Mouse (Mus musculus): ENCODE results near the gene Dcst2. TPM values are rescaled to one million over a fixed set of nuclear protein-coding genes. Genes with fewer than 3 reads are reported as not detected.

The Dcst2 gene
- total and polyA plus RNA-seq, 2 experiments from 2014 or later = 0.20 to 0.31 TPM

GRCm38 (mm10) chr3:89331561-89331960 is 30.2 kb upstream of the Dcst2 start:
- no peak for TF ChIP-seq CTCF (IDR thresholded peaks at IDR 0.05; ENCODE audit: low read depth)
- Histone ChIP-seq H3K36me3 (ENCODE audit: insufficient read depth, low read length) (0 out of 2 replicates have a peak, but pooled peaks cover 3% of the 10 kb centered on the region), H3K9me3 (ENCODE audit: low read length) (no peaks in the 10 kb centered on the region), H3K27me3 (ENCODE audit: insufficient read depth, low read length) (no peaks in the 10 kb centered on the region), H3K27ac (no peak overlapping the region), H3K4me3 (ENCODE audit: low read length) (no peak overlapping the region), H3K4me1 (ENCODE audit: insufficient read depth, low read length) (peaks cover 16% of the 10 kb centered on the region), H3K9ac (replicated peaks; ENCODE audit: low read length) (no peak overlapping the region), H3K4me2 (ENCODE audit: low read depth, low read length) (no peak overlapping the region)
- ATAC-seq = no peak
- 70% methylated on average over 13 of the region's 13 CpGs for WGBS
- no peak for DNase-seq (ENCODE audit: low spot score)

GRCm38 (mm10) chr3:89332013-89332412 is 29.8 kb upstream of the Dcst2 start:
- Histone ChIP-seq H3K4me1 (ENCODE audit: insufficient read depth, low read length) (peaks cover 16% of the 10 kb centered on the region), H3K9ac (replicated peaks; ENCODE audit: low read length) (no peak overlapping the region), H3K27ac (no peak overlapping the region), H3K27me3 (ENCODE audit: insufficient read depth, low read length) (no peaks in the 10 kb centered on the region), H3K9me3 (ENCODE audit: low read length) (no peaks in the 10 kb centered on the region), H3K4me3 (ENCODE audit: low read length) (no peak overlapping the region), H3K4me2 (ENCODE audit: low read depth, low read length) (no peak overlapping the region), H3K36me3 (ENCODE audit: insufficient read depth, low read length) (0 out of 2 replicates have a peak, but pooled peaks cover 3% of the 10 kb centered on the region)
- TF ChIP-seq CTCF (IDR thresholded peaks at IDR 0.05; ENCODE audit: low read depth) = no peak
- DNase-seq (ENCODE audit: low spot score) (no peak), ATAC-seq (no peak)
- 30% methylated on average over 10 of the region's 10 CpGs for WGBS

DNA sequence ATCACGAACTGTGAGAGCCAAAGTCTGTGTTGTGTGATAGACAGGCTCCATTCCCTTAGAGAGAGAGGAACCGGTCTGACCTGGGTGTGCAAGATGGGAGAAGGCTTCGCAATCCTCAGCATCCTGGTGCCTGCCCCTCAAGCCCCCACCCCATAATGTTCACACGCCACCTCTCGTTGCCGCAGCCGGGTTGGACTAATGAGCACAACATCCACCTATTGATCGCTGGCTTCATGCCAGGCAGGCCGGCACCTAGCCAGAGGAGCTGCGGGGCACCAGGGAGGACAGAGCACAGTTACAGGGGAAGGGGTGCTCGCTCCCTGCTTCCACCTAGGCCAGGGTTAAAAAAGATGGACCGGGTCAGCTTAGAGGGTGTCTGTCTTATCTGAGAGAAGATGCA is 29.3 kb upstream of the Dcst2 start:
- H3K36me3 ChIP-seq (ENCODE audit: insufficient read depth, low read length) = 0 out of 2 replicates have a peak, but pooled peaks cover 3% of the 10 kb centered on the region
- H3K9me3 ChIP-seq (ENCODE audit: low read length) = no peaks in the 10 kb centered on the region
- no peak for DNase-seq (ENCODE audit: low spot score)
- no peaks in the 10 kb centered on the region for H3K27me3 ChIP-seq (ENCODE audit: insufficient read depth, low read length)
- no peak overlapping the region for H3K4me3 ChIP-seq (ENCODE audit: low read length)
- ATAC-seq = 0 out of 2 replicates have a peak, but pooled peaks have one; percentile 13
- peaks cover 16% of the 10 kb centered on the region for H3K4me1 ChIP-seq (ENCODE audit: insufficient read depth, low read length)
- no peak for TF ChIP-seq CTCF (IDR thresholded peaks at IDR 0.05; ENCODE audit: low read depth)
- H3K27ac ChIP-seq = no peak overlapping the region
- H3K9ac ChIP-seq (replicated peaks; ENCODE audit: low read length) = no peak overlapping the region
- 27% methylated on average over 12 of the region's 12 CpGs for WGBS
- H3K4me2 ChIP-seq (ENCODE audit: low read depth, low read length) = peak overlapping the region; percentile 33; the same call in 1 of the 2 replicates

DNA sequence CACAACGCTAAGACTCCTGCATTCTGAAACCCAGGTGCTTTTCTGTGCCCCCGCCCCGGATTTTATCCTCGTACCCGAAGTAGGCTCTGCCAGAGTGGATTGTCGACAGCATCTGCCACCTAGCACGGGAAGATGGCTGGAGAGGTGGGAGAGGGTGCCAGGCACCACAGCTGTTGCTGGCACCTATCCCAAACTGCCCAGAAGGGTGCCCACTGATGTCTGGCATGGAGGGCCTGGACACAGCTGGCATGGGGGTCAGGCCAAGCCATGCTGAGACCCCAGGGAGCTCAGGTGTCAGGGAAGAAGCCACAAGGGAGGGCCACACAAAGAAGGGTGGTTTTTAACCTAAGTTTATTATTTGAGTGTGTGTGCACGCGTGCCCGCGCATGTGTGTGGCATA is 28.7 kb upstream of the Dcst2 start:
- peaks cover 17% of the 10 kb centered on the region for H3K4me1 ChIP-seq (ENCODE audit: insufficient read depth, low read length)

DNA sequence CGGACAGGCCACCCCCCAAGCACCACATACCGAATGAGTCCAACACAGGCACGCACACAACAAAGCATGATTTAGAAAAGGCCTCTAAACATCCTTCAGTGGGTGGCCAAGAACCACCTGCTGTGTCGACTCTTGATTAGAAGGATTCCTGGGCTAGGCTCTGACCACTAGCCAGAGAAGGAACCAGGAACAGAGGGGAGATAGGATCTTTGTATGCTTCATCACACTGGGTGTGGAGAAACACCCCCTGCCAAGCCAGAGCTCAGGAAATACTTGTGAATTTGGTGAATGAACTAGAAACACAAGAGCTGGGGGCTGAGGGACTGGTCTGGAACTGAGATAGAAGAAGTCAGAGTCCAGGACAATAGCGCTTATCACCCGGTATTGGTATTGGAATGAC is 25.2 kb upstream of the Dcst2 start:
- Histone ChIP-seq H3K9ac (replicated peaks; ENCODE audit: low read length) (no peak overlapping the region), H3K4me1 (ENCODE audit: insufficient read depth, low read length) (peaks cover 19% of the 10 kb centered on the region; the same call in 1 of the 2 replicates), H3K9me3 (ENCODE audit: low read length) (no peaks in the 10 kb centered on the region), H3K27ac (no peak overlapping the region), H3K36me3 (ENCODE audit: insufficient read depth, low read length) (0 out of 2 replicates have a peak, but pooled peaks cover 3% of the 10 kb centered on the region), H3K27me3 (ENCODE audit: insufficient read depth, low read length) (no peaks in the 10 kb centered on the region), H3K4me2 (ENCODE audit: low read depth, low read length) (peak overlapping the region; percentile 72), H3K4me3 (ENCODE audit: low read length) (peak overlapping the region; percentile 62; the same call in 1 of the 2 replicates)
- no peak for TF ChIP-seq CTCF (IDR thresholded peaks at IDR 0.05; ENCODE audit: low read depth)
- no peak for ATAC-seq
- WGBS = 15% methylated on average over 6 of the region's 6 CpGs
- no peak for DNase-seq (ENCODE audit: low spot score)

More for the DNA sequence above, 28.7 kb upstream of the Dcst2 start:
- peak; percentile 10; the same call in 1 of the 2 replicates for ATAC-seq
- Histone ChIP-seq H3K4me3 (ENCODE audit: low read length) (no peak overlapping the region), H3K9me3 (ENCODE audit: low read length) (no peaks in the 10 kb centered on the region), H3K27ac (no peak overlapping the region), H3K36me3 (ENCODE audit: insufficient read depth, low read length) (0 out of 2 replicates have a peak, but pooled peaks cover 3% of the 10 kb centered on the region), H3K27me3 (ENCODE audit: insufficient read depth, low read length) (no peaks in the 10 kb centered on the region), H3K4me2 (ENCODE audit: low read depth, low read length) (peak overlapping the region; percentile 33; the same call in 1 of the 2 replicates), H3K9ac (replicated peaks; ENCODE audit: low read length) (no peak overlapping the region)
- peak; percentile 42 for DNase-seq (ENCODE audit: low spot score)
- WGBS = 47% methylated on average over 11 of the region's 11 CpGs
- TF ChIP-seq CTCF (IDR thresholded peaks at IDR 0.05; ENCODE audit: low read depth) = no peak

GRCm38 (mm10) chr3:89337062-89337720 is 24.6 kb upstream of the Dcst2 start:
- TF ChIP-seq CTCF (IDR thresholded peaks at IDR 0.05; ENCODE audit: low read depth) = no peak
- no peaks in the 10 kb centered on the region for H3K27me3 ChIP-seq (ENCODE audit: insufficient read depth, low read length)
- no peaks in the 10 kb centered on the region for H3K9me3 ChIP-seq (ENCODE audit: low read length)
- H3K4me2 ChIP-seq (ENCODE audit: low read depth, low read length) = peak overlapping the region; percentile 72
- H3K27ac ChIP-seq = no peak overlapping the region
- peak overlapping the region; percentile 62 for H3K4me3 ChIP-seq (ENCODE audit: low read length)
- DNase-seq (ENCODE audit: low spot score) = no peak
- 2% methylated on average over 21 of the region's 21 CpGs for WGBS
- peaks cover 19% of the 10 kb centered on the region; the same call in 1 of the 2 replicates for H3K4me1 ChIP-seq (ENCODE audit: insufficient read depth, low read length)
- peak overlapping the region; percentile 54 for H3K9ac ChIP-seq (replicated peaks; ENCODE audit: low read length)
- no peak for ATAC-seq
- H3K36me3 ChIP-seq (ENCODE audit: insufficient read depth, low read length) = 0 out of 2 replicates have a peak, but pooled peaks cover 3% of the 10 kb centered on the region

Data from hindbrain, postnatal 0 days (tissue).